7 mouse cellular contexts compared by ENCODE assay signal in genomic region chr4:152283186-152283950, GRCm38 (mm10). TPM values are rescaled to one million over a fixed set of nuclear protein-coding genes. Genes with fewer than 3 reads are reported as not detected.
DNase-seq lines count a peak whose midpoint lies in the region; ATAC-seq lines count a peak whose summit lies in the region.

No protein-coding gene starts in this region.

- ATAC-seq in embryonic facial prominence, embryonic 13.5 days (ENCODE audit: insufficient number of reproducible peaks, insufficient read depth, low FRiP score, low TSS enrichment, low read depth) = peak; percentile 66
- peak; percentile 79 for ATAC-seq in limb, embryonic 12.5 days (ENCODE audit: insufficient number of reproducible peaks, insufficient read depth, low FRiP score, low TSS enrichment, low read depth)
- peak; percentile 66; the same call in 1 of the 2 replicates for ATAC-seq in midbrain, embryonic 14.5 days (ENCODE audit: low FRiP score, low TSS enrichment)

- peak; percentile 92 to 94 for DNase-seq in adrenal gland, postnatal 36 days
- peak; percentile 70 to 77 for DNase-seq in heart, adult 9 months (ENCODE audit: low spot score in 2 of 2)
- peak; percentile 80 for DNase-seq in kidney, adult 9 months
- DNase-seq in midbrain, embryonic 14.5 days = peak; percentile 92
- DNase-seq in spleen, adult 12 weeks (ENCODE audit: low spot score) = peak; percentile 69

- H3K4me2 ChIP-seq in embryonic facial prominence, embryonic 13.5 days = peak overlapping the region; percentile 70
- peak overlapping the region; percentile 62 for H3K4me2 ChIP-seq in limb, embryonic 12.5 days
- H3K4me2 ChIP-seq in midbrain, embryonic 14.5 days (ENCODE audit: low read length) = peak overlapping the region; percentile 56

- H3K27me3 ChIP-seq in embryonic facial prominence, embryonic 13.5 days = peaks cover 92% of the 10 kb centered on the region
- H3K27me3 ChIP-seq in limb, embryonic 12.5 days = peaks cover 97% of the 10 kb centered on the region
- H3K27me3 ChIP-seq in midbrain, embryonic 14.5 days (ENCODE audit: control insufficient read depth, insufficient read depth, low read length) = peaks cover 93% of the 10 kb centered on the region

- peak overlapping the region; percentile 63 for H3K9ac ChIP-seq in embryonic facial prominence, embryonic 13.5 days
- H3K9ac ChIP-seq in limb, embryonic 12.5 days (replicated peaks) = no peak overlapping the region
- H3K9ac ChIP-seq in midbrain, embryonic 14.5 days (replicated peaks; ENCODE audit: low read length) = no peak overlapping the region; the same call in 1 of the 2 replicates

- H3K4me1 ChIP-seq in embryonic facial prominence, embryonic 13.5 days = peaks cover 21% of the 10 kb centered on the region
- peaks cover 22% of the 10 kb centered on the region for H3K4me1 ChIP-seq in limb, embryonic 12.5 days (replicated peaks)
- H3K4me1 ChIP-seq in midbrain, embryonic 14.5 days (ENCODE audit: control insufficient read depth, insufficient read depth, low read length) = peaks cover 25% of the 10 kb centered on the region

- H3K36me3 ChIP-seq in embryonic facial prominence, embryonic 13.5 days = peaks cover 26% of the 10 kb centered on the region
- H3K36me3 ChIP-seq in limb, embryonic 12.5 days = peaks cover 5% of the 10 kb centered on the region; the same call in 1 of the 2 replicates
- H3K36me3 ChIP-seq in midbrain, embryonic 14.5 days (ENCODE audit: control insufficient read depth, insufficient read depth, low read length) = peaks cover 11% of the 10 kb centered on the region; the same call in 1 of the 2 replicates

- H3K27ac ChIP-seq in embryonic facial prominence, embryonic 13.5 days = no peak overlapping the region
- H3K27ac ChIP-seq in limb, embryonic 12.5 days = no peak overlapping the region
- H3K27ac ChIP-seq in midbrain, embryonic 14.5 days (replicated peaks; ENCODE audit: low read depth, low read length) = no peak overlapping the region

- WGBS in embryonic facial prominence, embryonic 13.5 days = 4% methylated on average over 67 of the region's 70 CpGs
- WGBS in limb, embryonic 12.5 days = 5% methylated on average over 59 of the region's 70 CpGs
- WGBS in midbrain, embryonic 14.5 days = 5% methylated on average over 70 of the region's 70 CpGs

- H3K9me3 ChIP-seq in embryonic facial prominence, embryonic 13.5 days = no peaks in the 10 kb centered on the region
- no peaks in the 10 kb centered on the region for H3K9me3 ChIP-seq in limb, embryonic 12.5 days
- H3K9me3 ChIP-seq in midbrain, embryonic 14.5 days (ENCODE audit: control insufficient read depth, low read length) = no peaks in the 10 kb centered on the region

- peak overlapping the region; percentile 40 for H3K4me3 ChIP-seq in embryonic facial prominence, embryonic 13.5 days
- H3K4me3 ChIP-seq in limb, embryonic 12.5 days (replicated peaks) = peak overlapping the region; percentile 39
- H3K4me3 ChIP-seq in midbrain, embryonic 14.5 days (replicated peaks; ENCODE audit: low read depth, low read length) = peak overlapping the region; percentile 32

RNA-seq across cellular contexts. Expression of gene Hes3, which starts 8.1 kb away (rescaled TPM):
- total RNA-seq in adrenal gland, postnatal 36 days (2021) = not detected
- not detected in 2 replicates for polyA plus RNA-seq in embryonic facial prominence, embryonic 13.5 days (2015; fragmentation: Nextera tagmentation; extraction: Ambion mirVana)
- not detected in 2 replicates for polyA plus RNA-seq in limb, embryonic 12.5 days (2016; fragmentation: Nextera tagmentation; extraction: Ambion mirVana)
- 0.39 and 1.2 TPM in 2 replicates for polyA plus RNA-seq in midbrain, embryonic 14.5 days (2014; fragmentation: Nextera tagmentation; extraction: Ambion mirVana)

RNA-seq across cellular contexts. Expression of gene Gpr153, which starts 9.3 kb away (rescaled TPM):
- 1 to 10 TPM; 4.7 to 7.2 TPM for total RNA-seq in adrenal gland, postnatal 36 days (2021)
- 11.1 TPM in 2 replicates for polyA plus RNA-seq in embryonic facial prominence, embryonic 13.5 days (2015; fragmentation: Nextera tagmentation; extraction: Ambion mirVana)
- 6.4 and 7.2 TPM in 2 replicates for polyA plus RNA-seq in limb, embryonic 12.5 days (2016; fragmentation: Nextera tagmentation; extraction: Ambion mirVana)
- 14.0 and 15.2 TPM in 2 replicates for polyA plus RNA-seq in midbrain, embryonic 14.5 days (2014; fragmentation: Nextera tagmentation; extraction: Ambion mirVana)

RNA-seq across cellular contexts. Expression of gene Icmt, which starts 13.7 kb away (rescaled TPM):
- 10 to 100 TPM; 49.0 to 50.2 TPM for total RNA-seq in adrenal gland, postnatal 36 days (2021)
- polyA plus RNA-seq in embryonic facial prominence, embryonic 13.5 days (2015; fragmentation: Nextera tagmentation; extraction: Ambion mirVana) = 23.5 and 26.6 TPM in 2 replicates
- 29.3 and 33.2 TPM in 2 replicates for polyA plus RNA-seq in limb, embryonic 12.5 days (2016; fragmentation: Nextera tagmentation; extraction: Ambion mirVana)
- 14.9 and 23.7 TPM in 2 replicates for polyA plus RNA-seq in midbrain, embryonic 14.5 days (2014; fragmentation: Nextera tagmentation; extraction: Ambion mirVana)

RNA-seq across cellular contexts. Expression of gene Rnf207, which starts 35.4 kb away (rescaled TPM):
- under 1 TPM; 0.46 to 0.96 TPM for total RNA-seq in adrenal gland, postnatal 36 days (2021)
- 0.72 and 1.3 TPM in 2 replicates for polyA plus RNA-seq in embryonic facial prominence, embryonic 13.5 days (2015; fragmentation: Nextera tagmentation; extraction: Ambion mirVana)
- 0.47 and 0.68 TPM in 2 replicates for polyA plus RNA-seq in limb, embryonic 12.5 days (2016; fragmentation: Nextera tagmentation; extraction: Ambion mirVana)
- 4.2 and 6.9 TPM in 2 replicates for polyA plus RNA-seq in midbrain, embryonic 14.5 days (2014; fragmentation: Nextera tagmentation; extraction: Ambion mirVana)

RNA-seq across cellular contexts. Expression of gene Rpl22, which starts 42.2 kb away (rescaled TPM):
- 100 to 1,000 TPM; 496 to 507 TPM for total RNA-seq in adrenal gland, postnatal 36 days (2021)
- 447 and 449 TPM in 2 replicates for polyA plus RNA-seq in embryonic facial prominence, embryonic 13.5 days (2015; fragmentation: Nextera tagmentation; extraction: Ambion mirVana)
- polyA plus RNA-seq in limb, embryonic 12.5 days (2016; fragmentation: Nextera tagmentation; extraction: Ambion mirVana) = 405 and 448 TPM in 2 replicates
- 165 and 174 TPM in 2 replicates for polyA plus RNA-seq in midbrain, embryonic 14.5 days (2014; fragmentation: Nextera tagmentation; extraction: Ambion mirVana)
